Mouse (Mus musculus) testis, adult 2 months (tissue): ENCODE measurements around the gene Pnisr. TPM values are rescaled to one million over a fixed set of nuclear protein-coding genes. Genes with fewer than 3 reads are reported as not detected.
A peak's percentile ranks its signal among the peaks of the same experiment; 100 is the strongest.

ENCODE experiments used
- H3K27ac ChIP-seq: fragments of 200-500 bp; 2 replicates; pipeline ENCODE4 v1.5.1; 2012; ENCODE audit warnings: low read depth, low read length; ENCODE audit not compliant: control insufficient read depth, insufficient read depth
- H3K27me3 ChIP-seq: fragments of 200-500 bp; 2 replicates; pipeline ENCODE4 v1.6.1; 2012; ENCODE audit warnings: mild to moderate bottlenecking, low read length, moderate library complexity; ENCODE audit not compliant: control insufficient read depth, insufficient read depth
- H3K36me3 ChIP-seq: fragments of 200-500 bp; 2 replicates; pipeline ENCODE4 v1.6.1; 2012; ENCODE audit warnings: mild to moderate bottlenecking, low read length; ENCODE audit not compliant: control insufficient read depth, insufficient read depth
- H3K4me1 ChIP-seq: fragments of 200-500 bp; 2 replicates; pipeline ENCODE4 v1.6.1; 2012; ENCODE audit warnings: low read length; ENCODE audit not compliant: control insufficient read depth, insufficient read depth
- H3K4me3 ChIP-seq: fragments of 200-500 bp; 2 replicates; pipeline ENCODE4 v1.5.1; 2012; ENCODE audit warnings: low read depth, mild to moderate bottlenecking, low read length, moderate library complexity, mixed read lengths; ENCODE audit not compliant: control insufficient read depth
- CTCF ChIP-seq: fragments of 200-500 bp; IDR thresholded peaks from 2 replicates; pipeline ENCODE4 v1.5.1; 2012; ENCODE audit warnings: low read depth, mild to moderate bottlenecking, inconsistent platforms, low read length, moderate library complexity; ENCODE audit not compliant: control insufficient read depth, insufficient read depth, insufficient replicate concordance
- POLR2A ChIP-seq: fragments of 200-500 bp; IDR thresholded peaks from 2 replicates; pipeline ENCODE4 v1.6.1; 2012; ENCODE audit warnings: low read depth, mild to moderate bottlenecking, inconsistent platforms, low read length, moderate library complexity; ENCODE audit not compliant: control insufficient read depth
- polyA plus RNA-seq: library from polyadenylated mRNA; depleted of rRNA; stranded (reverse); fragments of >200 nt; gene quantifications from 2 replicates; pipeline ENCODE4 v1.2.3, GENCODE M21; 2012; rRNA removed

Pnisr gene
- polyA plus RNA-seq = 40.6 and 40.8 TPM in 2 replicates

DNA sequence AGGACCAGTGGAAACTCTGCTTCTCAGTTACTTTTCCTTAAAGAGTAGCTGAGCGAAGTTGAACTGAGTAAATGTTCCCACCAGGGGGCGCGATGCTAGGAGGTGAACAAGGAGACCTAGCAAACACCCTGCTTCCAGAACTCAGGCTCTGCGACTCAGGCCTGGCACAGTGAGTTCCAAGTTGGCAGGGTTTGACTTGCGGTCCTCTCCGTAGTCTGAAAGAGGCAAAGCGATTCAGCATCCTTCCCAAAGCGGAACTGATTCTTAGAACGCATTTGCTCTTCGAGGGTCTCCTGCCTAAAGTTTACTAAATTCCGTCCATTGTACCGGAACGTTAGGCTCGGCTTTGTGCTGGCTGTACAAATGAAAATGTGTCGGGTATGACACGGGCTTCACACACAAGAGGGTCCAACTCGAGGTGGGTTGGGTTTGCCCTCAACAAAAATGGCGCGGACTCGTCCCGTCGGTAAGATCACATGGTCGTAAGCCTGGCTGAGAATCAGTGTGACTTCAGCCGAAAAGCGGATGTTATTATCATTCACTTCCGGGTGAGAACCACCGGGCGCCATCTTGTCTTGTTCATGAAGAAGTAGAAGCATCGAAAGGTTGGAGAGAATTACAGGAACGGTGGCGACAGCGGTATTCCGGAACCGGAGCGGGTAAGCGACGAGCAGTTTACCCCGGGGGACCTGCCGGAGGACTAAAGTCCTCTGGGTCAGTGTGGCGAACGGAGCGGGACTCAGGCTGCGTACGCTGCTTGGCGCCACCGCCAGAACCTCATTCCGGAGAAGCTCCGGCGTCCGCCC, at the start of gene Pnisr:
TSS of gene Pnisr (plus strand) at position 103 of the 806 bp plus-strand sequence.
- peak within 1 kb of the TSS; percentile 97 for H3K4me3 ChIP-seq
- H3K36me3 ChIP-seq = peaks cover 2% of the 10 kb centered on the region; the same call in 1 of the 2 replicates
- H3K4me1 ChIP-seq = no peaks in the 10 kb centered on the region; the same call in 1 of the 2 replicates
- H3K27me3 ChIP-seq = no peaks in the 10 kb centered on the region
- TF ChIP-seq CTCF (peak; percentile 67; the same call in 1 of the 2 replicates), POLR2A (peak; percentile 9)
- H3K27ac ChIP-seq = peak within 1 kb of the TSS; percentile 100

DNA sequence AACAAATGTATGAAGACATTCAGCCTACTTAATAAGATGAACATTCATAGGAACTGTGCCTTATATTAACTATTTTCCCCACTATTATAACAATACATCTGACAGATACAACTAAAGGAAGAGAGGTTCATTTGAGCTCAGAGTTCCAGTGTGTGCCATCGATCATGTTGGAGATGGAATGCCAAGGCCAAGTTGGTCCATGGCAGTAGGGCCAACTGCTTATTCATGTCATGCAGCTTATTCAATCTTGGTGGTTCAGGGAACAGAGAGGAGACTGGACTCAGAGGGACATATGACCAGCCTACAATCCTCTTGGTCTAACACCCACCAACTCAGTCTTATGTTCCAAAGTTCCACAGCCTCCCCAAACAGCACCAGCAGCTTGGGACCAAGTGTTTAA, 46.4 kb upstream of the Pnisr start:
- Histone ChIP-seq H3K36me3 (no peaks in the 10 kb centered on the region), H3K4me3 (no peak overlapping the region), H3K4me1 (no peaks in the 10 kb centered on the region)

GRCm38 (mm10) chr4:21801620-21802019, 45.8 kb upstream of the Pnisr start:
- Histone ChIP-seq H3K27me3 (no peaks in the 10 kb centered on the region), H3K4me1 (no peaks in the 10 kb centered on the region), H3K36me3 (no peaks in the 10 kb centered on the region), H3K27ac (no peak overlapping the region), H3K4me3 (no peak overlapping the region)
- TF ChIP-seq POLR2A = no peak
- no peak for TF ChIP-seq CTCF

More for the DNA sequence above, 46.4 kb upstream of the Pnisr start:
- H3K27me3 ChIP-seq = no peaks in the 10 kb centered on the region
- H3K27ac ChIP-seq = no peak overlapping the region
- TF ChIP-seq POLR2A (no peak), CTCF (no peak)

DNA sequence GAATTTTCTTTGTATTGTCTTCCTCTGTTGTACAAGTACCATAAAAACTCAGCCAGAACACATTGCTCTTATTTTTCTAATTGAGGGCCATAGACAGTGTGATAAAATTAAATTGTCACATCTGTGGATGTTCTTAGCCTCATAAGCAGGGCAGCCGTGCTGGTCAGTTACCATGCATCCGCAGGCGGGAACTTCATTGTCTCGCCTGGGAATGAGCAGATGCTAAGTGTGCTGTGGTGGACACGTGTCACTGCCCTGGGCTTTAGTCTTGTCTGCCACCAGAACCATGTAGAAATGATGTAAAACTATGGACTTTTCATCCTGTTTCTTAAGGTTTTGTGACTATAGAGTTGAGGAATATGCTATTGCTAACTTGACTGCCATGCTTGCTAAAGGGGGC, 40.2 kb upstream of the Pnisr start:
- H3K27ac ChIP-seq = no peak overlapping the region
- no peak overlapping the region for H3K4me3 ChIP-seq
- TF ChIP-seq CTCF = no peak
- no peak for TF ChIP-seq POLR2A
- H3K27me3 ChIP-seq = no peaks in the 10 kb centered on the region
- no peaks in the 10 kb centered on the region for H3K36me3 ChIP-seq
- H3K4me1 ChIP-seq = no peaks in the 10 kb centered on the region

GRCm38 (mm10) chr4:21810608-21811007, 36.8 kb upstream of the Pnisr start:
- H3K4me1 ChIP-seq = no peaks in the 10 kb centered on the region
- no peak overlapping the region for H3K27ac ChIP-seq
- no peak for TF ChIP-seq CTCF
- no peak for TF ChIP-seq POLR2A
- H3K4me3 ChIP-seq = no peak overlapping the region
- H3K36me3 ChIP-seq = no peaks in the 10 kb centered on the region
- H3K27me3 ChIP-seq = no peaks in the 10 kb centered on the region

DNA sequence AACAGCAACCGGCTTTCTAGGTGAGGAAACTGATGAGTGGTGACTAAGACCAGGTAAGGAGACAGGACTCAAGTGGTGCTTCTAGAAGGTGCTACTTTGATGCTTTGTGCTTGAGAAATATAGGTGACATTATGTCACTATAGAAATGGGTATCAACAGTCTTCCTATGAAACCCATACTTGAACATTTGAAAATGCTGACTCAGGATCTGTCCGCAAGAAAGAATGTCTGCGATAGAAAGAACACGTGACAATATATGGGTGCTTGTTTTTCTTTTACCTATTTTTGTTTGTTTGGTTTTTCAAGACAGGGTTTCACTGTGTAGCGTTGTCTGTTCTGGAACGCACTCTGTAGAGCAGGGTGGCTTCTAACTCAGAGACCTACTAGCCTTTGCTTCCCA, 34.7 kb upstream of the Pnisr start:
- Histone ChIP-seq H3K27me3 (no peaks in the 10 kb centered on the region), H3K4me1 (no peaks in the 10 kb centered on the region), H3K36me3 (no peaks in the 10 kb centered on the region), H3K27ac (no peak overlapping the region), H3K4me3 (no peak overlapping the region)
- TF ChIP-seq POLR2A (no peak), CTCF (no peak)

GRCm38 (mm10) chr4:21814029-21814428, 33.4 kb upstream of the Pnisr start:
- no peaks in the 10 kb centered on the region for H3K27me3 ChIP-seq
- H3K36me3 ChIP-seq = no peaks in the 10 kb centered on the region
- TF ChIP-seq CTCF (peak; percentile 7; the same call in 1 of the 2 replicates), POLR2A (no peak)
- no peak overlapping the region for H3K4me3 ChIP-seq
- no peaks in the 10 kb centered on the region for H3K4me1 ChIP-seq
- no peak overlapping the region for H3K27ac ChIP-seq

- Histone ChIP-seq H3K27me3 (no peaks in the 10 kb centered on the region), H3K36me3 (no peaks in the 10 kb centered on the region; the same call in 1 of the 2 replicates), H3K4me3 (no peak overlapping the region), H3K4me1 (no peaks in the 10 kb centered on the region), H3K27ac (no peak overlapping the region)
- TF ChIP-seq CTCF = no peak
- no peak for TF ChIP-seq POLR2A
Measured at GRCm38 (mm10) chr4:21826616-21827015, 20.8 kb upstream of the Pnisr start.
